Mouse (Mus musculus) gonadal fat pad, adult 2 months (tissue): ENCODE measurements at regions not wholly inside any gene's neighbourhood (a gene's known extent, or its start where the extent isn't known, plus 50 kb on each side); places are given as distances from the start of the nearest gene placed in this dataset.

Experiments used
- DNase-seq: peaks from one replicate; pipeline ENCODE4 v3.0.0-alpha.2; 2012; ENCODE audit warnings: low read depth

DNA sequence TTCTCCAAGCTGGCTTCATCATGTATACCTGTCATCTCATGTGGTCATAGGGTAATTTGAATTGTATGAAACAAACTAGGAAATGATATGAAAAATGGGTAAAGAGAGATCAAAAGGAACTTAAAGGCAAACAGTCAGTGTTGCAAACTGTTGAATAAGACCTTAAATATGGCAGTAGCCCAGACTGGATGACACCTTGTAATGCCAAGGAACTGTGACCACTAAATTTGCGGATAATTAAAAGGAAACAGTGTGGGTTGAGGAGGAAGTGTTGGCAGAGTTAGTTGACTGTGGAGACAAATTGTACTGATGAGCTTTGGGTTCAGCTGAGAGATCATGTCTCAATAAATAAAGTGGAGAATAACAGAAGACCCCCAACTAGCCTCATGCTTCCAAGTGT is 147.3 kb upstream of the Rasa1 start:
- DNase-seq: no peak

DNA sequence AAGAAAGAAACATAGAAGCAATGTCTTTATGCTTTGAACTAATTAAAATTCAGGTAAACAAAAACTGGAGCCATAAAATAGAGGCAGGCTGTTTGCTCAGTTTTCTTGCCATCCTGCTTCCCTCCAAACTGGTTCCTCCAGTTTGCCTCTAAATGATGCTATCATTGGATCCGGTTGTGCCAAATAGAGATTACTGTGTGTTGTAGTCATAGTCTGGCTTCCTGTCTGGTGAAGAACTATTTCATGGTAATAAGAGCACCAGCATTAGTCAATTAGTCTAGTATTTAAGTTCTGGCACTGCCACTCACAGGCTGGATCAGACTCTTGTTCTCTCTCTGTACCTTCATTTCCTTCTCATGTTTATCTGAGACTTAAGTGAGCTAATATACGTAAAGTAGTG is 141.9 kb upstream of the Rasa1 start:
- peak; percentile 85 for DNase-seq

DNA sequence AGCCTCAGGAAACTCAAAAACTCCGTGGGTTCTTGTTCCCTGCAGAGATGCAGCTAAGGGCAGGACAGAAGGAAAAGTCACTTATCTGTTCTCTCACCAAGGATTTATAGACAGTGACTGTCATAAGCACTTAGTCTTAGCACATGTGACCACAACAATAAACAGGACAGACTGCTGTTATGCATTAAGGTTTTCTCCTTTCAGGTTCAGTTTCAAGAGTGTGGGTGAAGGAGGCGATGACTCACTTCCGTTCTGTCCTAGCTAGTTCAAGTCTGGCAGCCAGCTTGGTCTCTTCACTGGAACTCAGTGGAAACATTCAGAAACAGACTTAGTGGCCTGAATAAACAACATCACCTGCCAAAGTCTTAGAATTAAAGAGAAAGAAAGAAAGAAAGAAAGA is 141.1 kb upstream of the Rasa1 start:
- DNase-seq: no peak

DNA sequence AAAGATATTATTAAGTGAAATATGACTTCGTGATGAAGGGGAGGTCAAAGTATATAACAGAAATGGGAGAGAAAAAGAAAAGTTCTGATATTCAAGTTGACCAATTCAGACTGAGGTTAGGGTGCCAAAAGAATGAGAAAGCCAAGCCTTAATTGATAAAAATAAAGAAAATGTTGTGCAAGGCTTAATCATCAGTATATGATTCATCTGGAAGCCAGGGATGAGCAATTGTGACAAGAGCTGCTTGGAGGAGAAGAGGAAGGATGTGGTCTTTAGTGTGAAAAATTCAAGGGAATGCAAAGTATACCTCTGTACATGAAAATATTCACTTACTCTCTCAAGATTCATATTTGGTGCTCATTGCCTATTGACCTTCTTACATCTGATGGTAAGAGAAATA is 129.7 kb upstream of the Rasa1 start:
- no peak for DNase-seq

DNA sequence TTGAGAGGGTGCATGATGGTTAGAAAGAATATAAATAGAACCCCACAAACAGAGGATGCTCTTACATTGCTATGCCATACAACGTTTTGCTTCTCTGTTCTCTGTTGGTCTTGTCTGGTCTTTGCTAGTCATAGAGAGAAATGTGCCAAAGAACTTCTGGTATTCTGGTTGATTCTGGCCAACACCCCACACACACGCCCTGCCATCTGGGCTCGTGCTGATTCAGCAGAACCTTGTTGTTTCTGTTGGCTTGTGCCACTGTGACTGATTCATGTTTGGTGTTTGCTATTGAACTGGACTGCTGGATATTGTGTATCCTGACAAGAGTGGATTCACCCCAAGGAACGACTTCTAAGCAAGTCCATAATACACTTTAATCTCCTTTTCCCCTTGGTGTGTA is 126.0 kb upstream of the Rasa1 start:
- DNase-seq: no peak

GRCm38 (mm10) chr13:85411327-85411726 is 122.4 kb upstream of the Rasa1 start:
- DNase-seq: no peak

GRCm38 (mm10) chr13:85398834-85399233 is 109.9 kb upstream of the Rasa1 start:
- no peak for DNase-seq

DNA sequence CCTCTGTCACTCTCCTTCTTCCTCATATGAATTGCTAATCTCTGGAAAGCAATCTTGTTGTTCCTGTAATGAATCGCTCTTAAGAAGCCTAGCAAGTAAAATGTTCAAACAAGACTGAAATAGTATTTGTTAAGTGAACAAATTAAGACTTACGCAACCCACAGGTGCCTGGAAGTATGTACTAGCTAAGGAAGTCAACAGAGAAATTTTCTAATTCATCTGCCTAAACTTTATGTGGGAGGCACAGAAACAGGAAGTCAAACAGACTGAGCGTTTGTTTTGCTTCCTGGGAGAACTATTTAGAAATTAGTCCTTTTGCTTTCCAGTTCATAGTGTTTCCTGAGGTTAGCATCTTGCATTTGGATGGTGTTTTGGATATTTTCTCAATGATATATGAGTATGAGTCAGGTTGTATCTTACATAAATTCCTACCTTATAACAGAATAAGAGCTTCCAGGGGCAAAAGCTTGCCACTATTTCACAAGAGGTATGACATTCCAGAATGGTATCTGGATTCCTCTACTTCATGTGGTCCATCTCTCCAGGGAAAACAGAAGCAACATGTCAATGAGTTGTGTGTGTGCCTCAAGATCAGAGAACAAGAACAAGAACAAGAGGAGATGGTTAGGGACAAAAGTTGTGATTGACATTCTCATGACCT is 87.5 kb upstream of the Rasa1 start:
- no peak for DNase-seq

GRCm38 (mm10) chr13:85359621-85360020 is 70.7 kb upstream of the Rasa1 start:
- no peak for DNase-seq

DNA sequence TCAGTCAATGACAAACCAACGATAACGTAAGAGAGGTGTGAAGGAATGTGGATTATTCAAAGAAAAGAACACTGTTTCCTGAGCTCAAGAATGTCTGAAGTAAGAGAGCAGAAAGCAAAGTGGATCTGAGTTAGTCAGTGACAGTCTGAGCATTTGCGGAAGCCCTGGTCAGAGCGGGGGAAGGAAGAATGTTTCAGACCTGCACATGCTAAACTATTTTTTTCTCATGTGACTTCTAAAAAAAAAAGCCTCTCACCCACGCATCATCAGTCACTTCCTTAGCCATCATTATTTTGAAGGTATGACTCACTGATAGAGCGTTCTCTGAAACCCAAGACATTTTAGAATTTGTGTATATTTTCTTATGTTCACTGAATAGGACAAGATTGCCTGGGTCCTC is 70.2 kb upstream of the Rasa1 start:
- no peak for DNase-seq

GRCm38 (mm10) chr13:85352061-85352460 is 63.1 kb upstream of the Rasa1 start:
- peak; percentile 75 for DNase-seq
